Mouse (Mus musculus) limb, embryonic 11.5 days (tissue): ENCODE data around the gene Gpbar1. TPM values are rescaled to one million over a fixed set of nuclear protein-coding genes. Genes with fewer than 3 reads are reported as not detected.
A peak's percentile ranks its signal among the peaks of the same experiment; 100 is the strongest.

Experiments
- ATAC-seq: fragments of 200-750 bp; cut with Nextera tagmentation; 2 replicates; pipeline ENCODE4 v1.8.0; 2017; ENCODE audit warnings: low read depth; ENCODE audit not compliant: insufficient number of reproducible peaks, low FRiP score, low TSS enrichment
- DNase-seq: peaks from one replicate; pipeline ENCODE4 v3.0.0-alpha.2; 2015; ENCODE audit warnings: low spot score
- H3K27ac ChIP-seq: fragments of 300-500 bp; sonication (generic); replicated peaks from 2 replicates; pipeline ENCODE4 v1.5.1; 2014; ENCODE audit warnings: low read depth, mild to moderate bottlenecking, low read length
- H3K27me3 ChIP-seq: fragments of 300-500 bp; sonication (generic); 2 replicates; pipeline ENCODE4 v1.6.1; 2014; ENCODE audit warnings: mild to moderate bottlenecking, low read length, mixed read lengths; ENCODE audit not compliant: control insufficient read depth, insufficient read depth
- H3K36me3 ChIP-seq: fragments of 300-500 bp; sonication (generic); 2 replicates; pipeline ENCODE4 v1.6.1; 2014; ENCODE audit warnings: mild to moderate bottlenecking, low read length, moderate library complexity, mixed read lengths; ENCODE audit not compliant: control insufficient read depth, insufficient read depth
- H3K4me1 ChIP-seq: fragments of 300-500 bp; sonication (generic); 2 replicates; pipeline ENCODE4 v1.6.1; 2014; ENCODE audit warnings: low read length, mixed read lengths; ENCODE audit not compliant: control insufficient read depth, insufficient read depth
- H3K4me2 ChIP-seq: fragments of 300-500 bp; sonication (generic); 2 replicates; pipeline ENCODE4 v1.6.1; 2014; ENCODE audit warnings: low read depth, mild to moderate bottlenecking, moderate library complexity; ENCODE audit not compliant: severe bottlenecking
- H3K4me3 ChIP-seq: fragments of 300-500 bp; sonication (generic); 2 replicates; pipeline ENCODE4 v1.5.1; 2014; ENCODE audit warnings: low read depth, low read length
- H3K9ac ChIP-seq: fragments of 300-500 bp; sonication (generic); 2 replicates; pipeline ENCODE4 v1.6.1; 2014; ENCODE audit warnings: mild to moderate bottlenecking, low read length
- H3K9me3 ChIP-seq: fragments of 300-500 bp; sonication (generic); 2 replicates; pipeline ENCODE4 v1.6.1; 2016; ENCODE audit warnings: low read length; ENCODE audit not compliant: control insufficient read depth
- whole genome bisulfite sequencing: fragments of 180-500 bp; shearing (Covaris S2); extraction: QIAGEN DNeasy Blood & Tissue Kit; methylation state at CpG from one replicate; pipeline ENCODE4 v1.1.7; 2014; 5-methylcytosine and 5-hydroxymethylcytosine counted together
- polyA plus RNA-seq: library from polyadenylated mRNA; unstranded; fragments of >200 nt; fragmentation: Nextera tagmentation; extraction: Ambion mirVana; gene quantifications from 2 replicates; pipeline ENCODE4 v1.2.1, GENCODE M21; 2014

The Gpbar1 gene
- polyA plus RNA-seq, 1 experiment from 2014 or later = 0.51 TPM

GRCm38 (mm10) chr1:74256782-74257181, 21.6 kb upstream of the Gpbar1 start:
- Histone ChIP-seq H3K9me3 (no peaks in the 10 kb centered on the region), H3K27ac (no peak overlapping the region), H3K4me1 (no peaks in the 10 kb centered on the region), H3K9ac (no peak overlapping the region), H3K27me3 (no peaks in the 10 kb centered on the region), H3K4me3 (no peak overlapping the region), H3K36me3 (peaks cover 16% of the 10 kb centered on the region), H3K4me2 (no peak overlapping the region)
- ATAC-seq (no peak), DNase-seq (no peak)
- WGBS = 87% methylated on average over 4 of the region's 4 CpGs

- WGBS = 89% methylated on average over 6 of the region's 6 CpGs
- ATAC-seq = no peak
Observed at GRCm38 (mm10) chr1:74262510-74262909, 15.8 kb upstream of the Gpbar1 start.

GRCm38 (mm10) chr1:74268750-74269149, 9.6 kb upstream of the Gpbar1 start:
- Histone ChIP-seq H3K4me3 (no peak overlapping the region), H3K9ac (no peak overlapping the region), H3K36me3 (peaks cover 25% of the 10 kb centered on the region), H3K27me3 (no peaks in the 10 kb centered on the region), H3K4me1 (no peaks in the 10 kb centered on the region), H3K27ac (no peak overlapping the region), H3K4me2 (no peak overlapping the region), H3K9me3 (no peaks in the 10 kb centered on the region)
- no peak for DNase-seq
- ATAC-seq = no peak
- 92% methylated on average over 8 of the region's 8 CpGs for WGBS

More at GRCm38 (mm10) chr1:74262510-74262909, 15.8 kb upstream of the Gpbar1 start:
- Histone ChIP-seq H3K9me3 (no peaks in the 10 kb centered on the region), H3K4me1 (no peaks in the 10 kb centered on the region), H3K4me3 (no peak overlapping the region), H3K4me2 (no peak overlapping the region), H3K27ac (no peak overlapping the region), H3K27me3 (no peaks in the 10 kb centered on the region), H3K36me3 (peaks cover 36% of the 10 kb centered on the region), H3K9ac (no peak overlapping the region)
- no peak for DNase-seq

- Histone ChIP-seq H3K4me1 (peaks cover 10% of the 10 kb centered on the region; the same call in 1 of the 2 replicates), H3K4me3 (no peak overlapping the region), H3K9ac (no peak overlapping the region), H3K9me3 (no peaks in the 10 kb centered on the region), H3K27me3 (no peaks in the 10 kb centered on the region), H3K27ac (no peak overlapping the region), H3K4me2 (no peak overlapping the region), H3K36me3 (peaks cover 5% of the 10 kb centered on the region; the same call in 1 of the 2 replicates)
- ATAC-seq (no peak), DNase-seq (no peak)
- WGBS = 80% methylated on average over 4 of the region's 4 CpGs
Observed at GRCm38 (mm10) chr1:74271659-74272058, 6.7 kb upstream of the Gpbar1 start.

GRCm38 (mm10) chr1:74275015-74275414, 3.3 kb upstream of the Gpbar1 start:
- H3K36me3 ChIP-seq = peaks cover 6% of the 10 kb centered on the region; the same call in 1 of the 2 replicates
- no peaks in the 10 kb centered on the region for H3K27me3 ChIP-seq
- no peak overlapping the region for H3K4me2 ChIP-seq
- ATAC-seq (no peak), DNase-seq (peak; percentile 42)
- H3K4me3 ChIP-seq = no peak overlapping the region
- H3K27ac ChIP-seq = no peak overlapping the region
- no peak overlapping the region for H3K9ac ChIP-seq
- H3K9me3 ChIP-seq = no peaks in the 10 kb centered on the region
- WGBS = 14% methylated on average over 9 of the region's 9 CpGs
- H3K4me1 ChIP-seq = peaks cover 10% of the 10 kb centered on the region; the same call in 1 of the 2 replicates

- ATAC-seq = no peak
Observed at GRCm38 (mm10) chr1:74277041-74277440, 1.3 kb upstream of the Gpbar1 start.

GRCm38 (mm10) chr1:74277883-74278537, 340 bp upstream of the Gpbar1 start:
- no peak for DNase-seq
- Histone ChIP-seq H3K27ac (no peak overlapping the region), H3K27me3 (no peaks in the 10 kb centered on the region), H3K36me3 (peaks cover 21% of the 10 kb centered on the region), H3K4me3 (no peak overlapping the region), H3K9ac (no peak overlapping the region), H3K9me3 (no peaks in the 10 kb centered on the region), H3K4me1 (peaks cover 10% of the 10 kb centered on the region; the same call in 1 of the 2 replicates), H3K4me2 (no peak overlapping the region)
- 63% methylated on average over 8 of the region's 8 CpGs for WGBS
- no peak for ATAC-seq

More at GRCm38 (mm10) chr1:74277041-74277440, 1.3 kb upstream of the Gpbar1 start:
- Histone ChIP-seq H3K4me1 (peaks cover 10% of the 10 kb centered on the region; the same call in 1 of the 2 replicates), H3K9ac (no peak overlapping the region), H3K4me3 (no peak overlapping the region), H3K27ac (no peak overlapping the region), H3K9me3 (no peaks in the 10 kb centered on the region), H3K27me3 (no peaks in the 10 kb centered on the region), H3K4me2 (no peak overlapping the region), H3K36me3 (peaks cover 13% of the 10 kb centered on the region)
- 64% methylated on average over 6 of the region's 6 CpGs for whole genome bisulfite sequencing
- no peak for DNase-seq

- no peak for DNase-seq
- Histone ChIP-seq H3K9me3 (no peaks in the 10 kb centered on the region), H3K9ac (no peak overlapping the region), H3K27ac (no peak overlapping the region), H3K4me1 (peaks cover 14% of the 10 kb centered on the region), H3K36me3 (peaks cover 24% of the 10 kb centered on the region), H3K4me2 (no peak overlapping the region), H3K27me3 (no peaks in the 10 kb centered on the region), H3K4me3 (no peak overlapping the region)
- ATAC-seq = no peak
- 87% methylated on average over 11 of the region's 11 CpGs for WGBS
Observed at GRCm38 (mm10) chr1:74278988-74279387, 638 bp downstream of the Gpbar1 start.
